Mouse (Mus musculus) testis, adult 2 months (tissue): ENCODE data around the gene Ninl.

Experiments used
- CTCF ChIP-seq: fragments of 200-500 bp; IDR thresholded peaks from 2 replicates; pipeline ENCODE4 v1.5.1; 2012; ENCODE audit warnings: low read depth, mild to moderate bottlenecking, inconsistent platforms, low read length, moderate library complexity; ENCODE audit not compliant: control insufficient read depth, insufficient read depth, insufficient replicate concordance
- POLR2A ChIP-seq: fragments of 200-500 bp; IDR thresholded peaks from 2 replicates; pipeline ENCODE4 v1.6.1; 2012; ENCODE audit warnings: low read depth, mild to moderate bottlenecking, inconsistent platforms, low read length, moderate library complexity; ENCODE audit not compliant: control insufficient read depth

DNA sequence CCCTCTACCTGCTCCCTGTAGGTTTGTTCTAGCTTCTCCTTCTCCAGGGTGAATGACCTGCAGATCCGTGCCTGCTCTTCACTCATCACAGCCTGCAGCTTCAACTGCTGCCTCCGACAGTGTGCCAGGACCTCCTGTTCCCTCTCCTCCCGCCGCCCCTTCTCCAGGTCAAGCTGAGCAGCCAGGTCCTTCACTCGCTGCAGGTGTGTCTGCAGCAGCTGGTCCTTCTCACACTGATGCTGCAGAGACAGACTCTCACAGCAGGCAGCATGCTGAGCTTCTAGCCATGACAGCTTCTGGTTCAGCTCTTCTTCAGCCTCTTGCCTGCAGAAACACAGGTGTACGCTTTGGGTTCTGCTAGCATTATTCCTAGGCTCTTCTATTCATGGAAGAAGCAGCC, 89.1 kb downstream of the Ninl start:
- no peak for TF ChIP-seq POLR2A
- TF ChIP-seq CTCF, result no peak
